Mouse (Mus musculus) kidney, embryonic 14.5 days (tissue): ENCODE measurements around the gene Gm49393. TPM values are rescaled to one million over a fixed set of nuclear protein-coding genes. Genes with fewer than 3 reads are reported as not detected.

Experiments used
- ATAC-seq: fragments of 200-750 bp; cut with Nextera tagmentation; 2 replicates; pipeline ENCODE4 v1.8.0; 2017; ENCODE audit warnings: moderate number of reproducible peaks, mild to moderate bottlenecking, moderate TSS enrichment, moderate library complexity; ENCODE audit not compliant: low FRiP score, low TSS enrichment
- H3K27ac ChIP-seq: fragments of 300-500 bp; sonication (generic); 2 replicates; pipeline ENCODE4 v1.5.1; 2014; ENCODE audit warnings: low read depth, mild to moderate bottlenecking, low read length, moderate library complexity, mixed read lengths
- H3K27me3 ChIP-seq: fragments of 300-500 bp; sonication (generic); 2 replicates; pipeline ENCODE4 v1.6.1; 2014; ENCODE audit warnings: mild to moderate bottlenecking, low read length; ENCODE audit not compliant: control insufficient read depth, insufficient read depth
- H3K36me3 ChIP-seq: fragments of 300-500 bp; sonication (generic); 2 replicates; pipeline ENCODE4 v1.6.1; 2014; ENCODE audit warnings: low read length, mixed read lengths; ENCODE audit not compliant: control insufficient read depth, insufficient read depth
- H3K4me1 ChIP-seq: fragments of 300-500 bp; sonication (generic); 2 replicates; pipeline ENCODE4 v1.6.1; 2014; ENCODE audit warnings: low read length, mixed read lengths; ENCODE audit not compliant: control insufficient read depth, insufficient read depth
- H3K4me2 ChIP-seq: fragments of 300-500 bp; sonication (generic); replicated peaks from 2 replicates; pipeline ENCODE4 v1.6.1; 2014; ENCODE audit warnings: low read depth, mild to moderate bottlenecking, low read length
- H3K4me3 ChIP-seq: fragments of 300-500 bp; sonication (generic); 2 replicates; pipeline ENCODE4 v1.5.1; 2014; ENCODE audit warnings: mild to moderate bottlenecking, low read length
- H3K9ac ChIP-seq: fragments of 300-500 bp; sonication (generic); 2 replicates; pipeline ENCODE4 v1.6.1; 2014; ENCODE audit warnings: low read depth, mild to moderate bottlenecking, low read length, moderate library complexity
- H3K9me3 ChIP-seq: fragments of 300-500 bp; sonication (generic); 2 replicates; pipeline ENCODE4 v1.6.1; 2016; ENCODE audit warnings: low read length; ENCODE audit not compliant: control insufficient read depth
- WGBS: fragments of 180-500 bp; shearing (Covaris S2); extraction: QIAGEN DNeasy Blood & Tissue Kit; methylation state at CpG from one replicate; pipeline ENCODE4 v1.1.7; 2014; 5-methylcytosine and 5-hydroxymethylcytosine counted together
- polyA plus RNA-seq: library from polyadenylated mRNA; unstranded; fragments of >200 nt; fragmentation: Nextera tagmentation; extraction: Ambion mirVana; gene quantifications from 2 replicates; pipeline ENCODE4 v1.2.1, GENCODE M21; 2014

Gm49393 gene
- polyA plus RNA-seq, 1 experiment from 2014 or later: not detected

DNA sequence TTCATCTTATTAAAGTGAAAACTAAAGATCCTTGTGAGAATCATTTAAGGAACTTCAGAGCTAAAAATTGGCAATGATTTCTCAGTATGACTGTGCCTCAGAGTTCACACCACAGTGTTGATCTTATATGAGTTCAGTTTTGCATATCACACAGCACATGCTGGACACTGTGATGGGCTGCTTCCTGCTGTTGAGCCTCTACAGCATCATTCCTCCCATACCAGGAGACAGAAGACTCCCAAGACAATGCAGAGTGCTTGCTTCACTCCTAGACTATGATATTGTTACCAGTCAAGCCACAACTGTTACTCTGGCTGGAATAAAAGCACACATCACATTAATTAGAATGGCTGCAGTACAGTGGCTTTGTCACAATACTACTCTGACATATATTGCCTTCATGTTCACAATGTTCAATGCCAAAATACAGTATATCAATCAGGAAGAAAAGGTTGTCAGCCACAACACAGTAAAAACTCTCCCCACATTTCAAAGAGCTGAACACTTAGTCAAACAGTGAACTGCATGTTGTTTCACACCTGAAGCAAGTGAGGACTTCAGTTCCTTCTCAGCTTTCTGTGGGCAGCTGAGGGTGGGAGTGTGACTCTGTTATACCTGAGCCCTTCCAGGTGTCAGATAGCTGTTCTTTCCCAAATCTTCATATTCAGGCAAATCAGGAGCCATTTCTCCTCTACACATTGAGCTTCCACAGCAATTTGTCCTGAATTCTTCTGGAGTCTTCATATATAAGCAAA lies 39.8 kb downstream of the Gm49393 start:
- Histone ChIP-seq H3K9ac (no peak overlapping the region), H3K4me3 (no peak overlapping the region), H3K27ac (no peak overlapping the region), H3K27me3 (no peaks in the 10 kb centered on the region), H3K36me3 (no peaks in the 10 kb centered on the region), H3K4me2 (no peak overlapping the region), H3K4me1 (no peaks in the 10 kb centered on the region), H3K9me3 (no peaks in the 10 kb centered on the region)
- ATAC-seq: no peak

- no peak for ATAC-seq
- Histone ChIP-seq H3K36me3 (no peaks in the 10 kb centered on the region), H3K4me1 (no peaks in the 10 kb centered on the region), H3K4me2 (no peak overlapping the region), H3K27ac (no peak overlapping the region), H3K9ac (no peak overlapping the region), H3K27me3 (no peaks in the 10 kb centered on the region), H3K9me3 (no peaks in the 10 kb centered on the region), H3K4me3 (no peak overlapping the region)
- WGBS: 80% methylated on average over 1 of the region's 1 CpGs
These were observed 43.1 kb downstream of the Gm49393 start for GRCm38 (mm10) chr13:60892301-60892700.

GRCm38 (mm10) chr13:60864281-60864680 lies 71.1 kb downstream of the Gm49393 start, which contains the start of gene 4930486L24Rik:
Gene 4930486L24Rik, minus strand, starts transcription at chr13:60864475.
- H3K27me3 ChIP-seq: no peaks in the 10 kb centered on the region
- ATAC-seq: no peak
- no peaks in the 10 kb centered on the region for H3K4me1 ChIP-seq
- no peak within 1 kb of the TSS for H3K9ac ChIP-seq
- H3K36me3 ChIP-seq: no peaks in the 10 kb centered on the region
- H3K4me3 ChIP-seq: no peak within 1 kb of the TSS
- 76% methylated on average over 1 of the region's 1 CpGs for WGBS
- no peaks in the 10 kb centered on the region for H3K9me3 ChIP-seq
- no peak within 1 kb of the TSS for H3K4me2 ChIP-seq
- H3K27ac ChIP-seq: no peak within 1 kb of the TSS

GRCm38 (mm10) chr13:60848241-60849120 lies 86.9 kb downstream of the Gm49393 start:
- Histone ChIP-seq H3K4me1 (no peaks in the 10 kb centered on the region), H3K9ac (no peak overlapping the region), H3K4me2 (no peak overlapping the region), H3K27me3 (no peaks in the 10 kb centered on the region), H3K27ac (no peak overlapping the region), H3K4me3 (no peak overlapping the region), H3K36me3 (no peaks in the 10 kb centered on the region), H3K9me3 (no peaks in the 10 kb centered on the region)
- WGBS: 79% methylated on average over 4 of the region's 4 CpGs
- no peak for ATAC-seq

GRCm38 (mm10) chr13:60843153-60843552 lies 92.2 kb downstream of the Gm49393 start:
- H3K4me1 ChIP-seq: no peaks in the 10 kb centered on the region
- no peak overlapping the region for H3K9ac ChIP-seq
- H3K27me3 ChIP-seq: no peaks in the 10 kb centered on the region
- H3K36me3 ChIP-seq: no peaks in the 10 kb centered on the region
- H3K4me3 ChIP-seq: no peak overlapping the region
- no peak overlapping the region for H3K4me2 ChIP-seq
- H3K9me3 ChIP-seq: no peaks in the 10 kb centered on the region
- no peak for ATAC-seq
- no peak overlapping the region for H3K27ac ChIP-seq
- 88% methylated on average over 8 of the region's 8 CpGs for WGBS

GRCm38 (mm10) chr13:60842703-60843102 lies 92.7 kb downstream of the Gm49393 start:
- no peak overlapping the region for H3K4me2 ChIP-seq
- no peak overlapping the region for H3K4me3 ChIP-seq
- no peaks in the 10 kb centered on the region for H3K4me1 ChIP-seq
- H3K27me3 ChIP-seq: no peaks in the 10 kb centered on the region
- H3K9me3 ChIP-seq: no peaks in the 10 kb centered on the region
- no peaks in the 10 kb centered on the region for H3K36me3 ChIP-seq
- 83% methylated on average over 6 of the region's 6 CpGs for WGBS
- H3K27ac ChIP-seq: no peak overlapping the region
- no peak for ATAC-seq
- no peak overlapping the region for H3K9ac ChIP-seq

DNA sequence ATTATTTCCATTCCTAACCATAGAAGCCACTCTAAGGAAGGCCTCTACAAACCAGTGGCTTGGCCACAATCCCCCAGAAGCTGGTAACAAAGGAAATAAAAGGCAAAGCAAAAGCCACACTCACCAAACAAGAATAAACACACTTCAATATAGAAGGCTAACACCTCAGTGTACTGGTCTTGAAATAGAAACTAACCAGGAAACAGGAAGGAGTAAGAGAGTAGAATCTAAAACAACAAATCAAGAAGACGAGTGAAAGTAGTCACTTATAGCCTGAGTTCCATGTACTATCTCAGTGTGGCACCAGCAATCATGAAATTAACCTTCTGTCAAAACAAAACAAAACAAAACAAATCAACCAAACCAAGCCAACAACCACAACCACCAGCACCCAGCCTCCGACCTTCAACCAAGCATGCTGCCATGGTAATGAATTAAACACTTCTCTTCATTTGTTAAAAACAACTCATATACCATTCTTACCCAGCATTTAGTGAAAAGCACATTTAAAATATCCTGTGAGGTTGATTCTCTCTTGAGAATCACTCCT lies 96.0 kb downstream of the Gm49393 start:
- Histone ChIP-seq H3K27me3 (no peaks in the 10 kb centered on the region), H3K36me3 (no peaks in the 10 kb centered on the region), H3K4me3 (no peak overlapping the region), H3K27ac (no peak overlapping the region), H3K4me2 (no peak overlapping the region), H3K9ac (no peak overlapping the region), H3K9me3 (no peaks in the 10 kb centered on the region), H3K4me1 (no peaks in the 10 kb centered on the region)
- WGBS: 67% methylated on average over 2 of the region's 2 CpGs
- ATAC-seq: no peak

GRCm38 (mm10) chr13:60826052-60826451 lies 109.3 kb downstream of the Gm49393 start:
- H3K36me3 ChIP-seq: no peaks in the 10 kb centered on the region
- no peak overlapping the region for H3K27ac ChIP-seq
- no peaks in the 10 kb centered on the region for H3K9me3 ChIP-seq
- 64% methylated on average over 3 of the region's 3 CpGs for WGBS
- no peak for ATAC-seq
- H3K4me2 ChIP-seq: no peak overlapping the region
- H3K27me3 ChIP-seq: no peaks in the 10 kb centered on the region
- no peak overlapping the region for H3K4me3 ChIP-seq
- no peaks in the 10 kb centered on the region for H3K4me1 ChIP-seq
- H3K9ac ChIP-seq: no peak overlapping the region
